Mouse (Mus musculus): ENCODE results near the gene Srgap2.

Gene Srgap2

DNA sequence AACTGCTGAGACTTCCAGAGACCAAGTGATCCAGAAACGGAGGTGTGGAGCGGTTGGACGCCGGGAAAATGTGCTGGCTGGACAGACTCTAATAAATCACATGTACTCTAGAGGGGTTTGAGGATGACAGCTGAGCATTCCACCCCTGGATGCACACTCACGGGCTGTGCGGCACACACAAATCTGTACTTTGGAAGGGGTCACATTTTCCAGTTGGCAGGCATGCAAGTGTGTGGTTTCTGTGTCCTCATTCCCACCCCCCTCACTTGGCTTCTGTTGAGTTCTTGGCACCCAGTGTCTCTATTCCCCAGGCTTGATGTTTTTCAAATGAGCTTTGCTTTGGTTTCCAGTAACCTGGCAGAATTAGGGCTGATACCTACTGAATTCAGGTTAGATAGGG, 227.4 kb downstream of the Srgap2 start:
- CTCF ChIA-PET: interaction anchor here in 2 of 4 experiments (0.5 to 0.7 kb wide), 3 partner anchors 9 to 184 kb away, joined by 3 read pairs; no protein-coding TSS in a partner anchor
- POLR2A ChIA-PET: interaction anchor here in 1 of 4 experiments (1.1 to 1.8 kb wide), 3 partner anchors 8 to 13 kb away, joined by 3 to 6 read pairs (median 3); no protein-coding TSS in a partner anchor

DNA sequence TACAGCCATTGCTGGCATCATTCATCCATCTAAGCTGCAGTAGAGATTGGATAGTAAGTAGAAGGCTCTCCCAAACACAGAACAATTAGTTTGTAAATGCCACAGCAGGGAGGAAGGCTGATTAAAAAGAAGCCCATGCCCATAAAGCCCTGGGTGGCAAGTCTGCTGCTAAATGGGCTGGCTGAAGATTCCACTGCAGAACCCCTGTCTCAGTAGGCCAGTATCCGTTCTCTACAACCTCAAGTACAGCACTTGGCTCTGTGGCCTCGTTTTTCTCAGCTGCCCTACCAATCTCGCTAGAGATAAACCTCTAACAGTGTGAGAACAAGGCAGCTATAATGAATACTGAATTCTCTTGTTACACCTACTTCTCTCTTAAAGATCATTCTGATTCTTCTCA, 227.9 kb downstream of the Srgap2 start:
- CTCF ChIA-PET: interaction anchor here in 1 of 4 experiments (0.6 kb wide), 1 partner anchor 183 kb away, joined by 3 read pairs; no protein-coding TSS in a partner anchor

GRCm38 (mm10) chr1:131298171-131298570, 229.0 kb downstream of the Srgap2 start:
- ChIA-PET CTCF (no interaction called here), POLR2A (interaction anchor here in 2 of 4 experiments (1.0 to 1.1 kb wide), 2 partner anchors 14 to 15 kb away, joined by 3 read pairs; no protein-coding TSS in a partner anchor)

More for the DNA sequence above, 227.9 kb downstream of the Srgap2 start:
- POLR2A ChIA-PET: interaction anchor here in 1 of 4 experiments (1.1 to 1.8 kb wide), 2 partner anchors 8 to 11 kb away, joined by 3 to 6 read pairs; no protein-coding TSS in a partner anchor

GRCm38 (mm10) chr1:131296726-131297125, 230.4 kb downstream of the Srgap2 start:
- ChIA-PET POLR2A (no interaction called here), CTCF (interaction anchor here in 1 of 4 experiments (0.5 to 0.7 kb wide), 2 partner anchors 231 to 499 kb away, joined by 3 to 4 read pairs; partner anchors contain the start of gene Srgap2)

DNA sequence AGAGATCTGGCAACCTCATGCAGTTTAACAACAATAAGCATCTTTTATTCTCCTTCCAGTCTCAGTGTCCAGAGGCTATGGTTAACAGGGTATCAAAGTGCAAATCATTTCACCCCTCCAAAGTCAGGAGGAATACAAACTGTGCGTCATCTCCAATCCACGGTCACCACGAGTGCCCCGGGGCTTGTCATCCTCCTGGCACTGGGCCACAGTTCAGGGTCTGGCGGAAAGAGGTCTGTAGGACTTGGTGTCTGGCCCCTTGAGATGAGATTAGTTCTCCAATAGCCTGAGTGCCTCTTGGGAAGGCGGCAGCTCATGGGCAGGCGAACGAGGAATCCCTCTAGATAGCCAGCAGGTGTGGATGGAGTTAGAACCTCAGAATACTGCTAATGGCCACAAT, 232.0 kb downstream of the Srgap2 start:
- ChIA-PET CTCF (interaction anchor here in 1 of 4 experiments (0.6 kb wide), 1 partner anchor 16 kb away, joined by 5 read pairs; no protein-coding TSS in a partner anchor), POLR2A (interaction anchor here in 1 of 4 experiments (0.8 kb wide), 1 partner anchor 232 kb away, joined by 4 read pairs; the partner anchor contains the start of gene Fam72a)

DNA sequence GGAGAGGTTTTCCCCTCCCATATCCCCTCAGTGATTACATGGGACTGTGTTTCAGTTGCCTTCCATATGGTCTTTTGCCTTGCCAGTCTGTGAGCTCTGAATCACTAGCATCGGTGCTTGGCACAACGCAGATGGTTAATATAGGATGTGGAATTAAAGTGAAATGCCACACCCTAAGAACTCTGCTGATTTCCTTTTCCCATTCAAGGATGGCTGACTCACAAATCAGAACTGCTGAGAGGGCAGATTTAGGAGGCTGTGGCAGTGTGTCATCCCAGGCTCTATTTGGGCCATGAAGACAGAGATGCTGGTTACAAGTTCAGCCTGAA, 233.3 kb downstream of the Srgap2 start:
- POLR2A ChIA-PET: interaction anchor here in 1 of 4 experiments (0.6 kb wide), 1 partner anchor 108 kb away, joined by 4 read pairs; no protein-coding TSS in a partner anchor
- CTCF ChIA-PET: no interaction called here

- POLR2A ChIA-PET: interaction anchor here in 1 of 4 experiments (0.6 to 1.3 kb wide), 2 partner anchors 20 to 109 kb away, joined by 4 read pairs; no protein-coding TSS in a partner anchor
These were observed 233.8 kb downstream of the Srgap2 start for GRCm38 (mm10) chr1:131293221-131293921.

GRCm38 (mm10) chr1:131290648-131291047, 236.5 kb downstream of the Srgap2 start:
- ChIA-PET CTCF (interaction anchor here (0.6 to 2.8 kb wide), 20 partner anchors 9 to 332 kb away, joined by 3 to 20 read pairs (median 4); partner anchors contain the start of gene Fam72a (in 1 of the 4)), POLR2A (interaction anchor here in 3 of 4 experiments (1.0 to 2.5 kb wide), 7 partner anchors 11 to 264 kb away, joined by 3 to 12 read pairs (median 5); partner anchors contain the start of genes Fam72a (in 3 of the 3), Srgap2 (in 2 of the 3) and Ikbke (in 1 of the 3))

More at GRCm38 (mm10) chr1:131293221-131293921, 233.8 kb downstream of the Srgap2 start:
- CTCF ChIA-PET: interaction anchor here in 1 of 4 experiments (0.5 kb wide), 1 partner anchor 271 kb away, joined by 3 read pairs; no protein-coding TSS in a partner anchor

GRCm38 (mm10) chr1:131288938-131289337, 238.2 kb downstream of the Srgap2 start:
- CTCF ChIA-PET: interaction anchor here in 2 of 4 experiments (1.4 to 1.8 kb wide), 2 partner anchors 11 to 28 kb away, joined by 3 to 4 read pairs; no protein-coding TSS in a partner anchor
- POLR2A ChIA-PET: interaction anchor here in 1 of 4 experiments (0.5 kb wide), 1 partner anchor 26 kb away, joined by 3 read pairs; no protein-coding TSS in a partner anchor

DNA sequence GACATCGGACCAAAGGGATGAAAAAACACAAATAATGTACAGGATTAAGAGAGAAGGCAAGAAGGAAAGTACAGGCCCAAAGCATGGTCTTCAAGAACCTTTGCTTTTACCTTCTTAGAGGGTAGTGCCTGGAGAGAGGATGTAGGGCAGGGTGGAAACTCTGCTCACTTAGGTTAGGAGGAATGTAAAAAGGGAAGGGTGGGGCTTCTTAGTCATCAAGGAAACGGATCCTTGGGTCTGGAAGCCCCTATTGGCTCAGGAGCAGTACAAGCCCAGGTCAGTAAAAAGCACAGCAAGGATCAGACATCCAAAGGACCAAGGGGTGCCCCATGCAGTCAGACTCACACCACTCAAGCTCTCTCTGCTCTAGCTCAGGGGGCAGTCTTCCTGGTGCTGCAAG, 239.9 kb downstream of the Srgap2 start:
- POLR2A ChIA-PET: interaction anchor here in 2 of 4 experiments (1.0 to 1.6 kb wide), 3 partner anchors 8 to 241 kb away, joined by 3 to 5 read pairs (median 5); partner anchors contain the start of genes Ikbke (in 2 of the 2) and Fam72a (in 1 of the 2)
- CTCF ChIA-PET: interaction anchor here in 1 of 4 experiments (0.5 to 1.7 kb wide), 3 partner anchors 13 to 239 kb away, joined by 3 to 5 read pairs (median 3); no protein-coding TSS in a partner anchor

DNA sequence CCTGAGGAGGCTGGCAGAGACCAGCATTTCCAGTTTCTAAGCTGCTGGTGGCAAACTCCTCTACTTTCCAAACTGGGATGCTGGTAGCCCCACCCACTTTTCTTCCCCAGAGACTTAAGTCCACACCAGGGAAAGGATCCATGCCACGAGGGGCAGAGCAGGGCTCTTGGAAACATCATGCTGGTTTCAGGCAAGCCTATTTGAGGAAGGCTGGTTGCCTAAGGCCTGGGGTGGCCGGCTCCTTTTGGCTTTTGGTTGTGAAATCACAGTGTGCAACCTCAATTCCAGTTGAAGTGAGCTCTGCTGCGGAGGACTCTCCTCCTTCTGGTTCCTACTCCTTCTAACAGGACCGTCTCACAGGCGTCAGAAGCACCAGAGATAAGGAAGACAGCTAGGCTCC, 240.3 kb downstream of the Srgap2 start:
- POLR2A ChIA-PET: interaction anchor here in 1 of 4 experiments (1.6 kb wide), 1 partner anchor 8 kb away, joined by 5 read pairs; the partner anchor contains the start of gene Ikbke
- CTCF ChIA-PET: interaction anchor here in 1 of 4 experiments (0.6 to 1.7 kb wide), 3 partner anchors 12 to 429 kb away, joined by 3 to 5 read pairs (median 3); no protein-coding TSS in a partner anchor

DNA sequence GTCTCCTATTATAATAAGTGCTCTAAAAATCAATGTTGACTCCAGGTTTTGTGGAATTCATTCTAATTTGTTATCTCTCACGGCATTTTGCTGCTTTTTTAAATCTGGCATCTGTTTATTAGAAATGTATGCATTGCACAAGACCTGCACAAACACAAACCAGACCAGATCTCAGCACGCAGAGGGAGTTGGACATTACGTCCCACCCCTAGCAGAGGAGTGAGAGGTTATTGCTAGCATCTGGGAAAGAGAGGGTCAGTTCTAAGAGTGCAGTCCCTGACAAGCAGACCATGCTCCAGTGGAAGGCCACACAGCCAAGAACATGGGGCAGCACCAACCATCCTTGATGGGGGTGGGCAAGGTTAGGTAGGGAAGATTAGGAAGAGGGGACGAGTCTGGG, 242.5 kb downstream of the Srgap2 start:
- ChIA-PET POLR2A (interaction anchor here in 1 of 4 experiments (1.2 kb wide), 1 partner anchor 243 kb away, joined by 4 read pairs; the partner anchor contains the start of gene Fam72a), CTCF (interaction anchor here in 1 of 4 experiments (0.7 kb wide), 1 partner anchor 39 kb away, joined by 3 read pairs; no protein-coding TSS in a partner anchor)

DNA sequence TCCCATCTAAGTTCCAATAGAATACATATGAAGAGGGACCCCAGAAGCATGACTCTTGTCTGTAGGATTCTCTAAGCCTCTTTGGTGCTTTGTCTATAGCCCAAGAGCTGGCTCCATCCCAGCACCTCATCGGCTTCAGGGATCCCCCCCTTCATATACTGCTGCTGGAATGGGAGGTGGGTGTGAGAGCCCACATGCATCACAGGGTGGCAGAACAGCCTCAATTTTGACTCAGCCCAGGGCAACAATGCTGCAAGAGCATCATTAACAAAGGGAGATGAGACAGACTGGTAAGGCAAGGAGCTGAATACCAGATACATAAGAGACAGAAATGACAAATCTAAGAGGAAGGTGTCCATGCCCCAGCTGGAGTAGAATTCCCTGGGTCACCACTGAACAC, 243.0 kb downstream of the Srgap2 start:
- ChIA-PET CTCF (interaction anchor here in 2 of 4 experiments (0.7 kb wide), 2 partner anchors 24 to 38 kb away, joined by 3 read pairs; no protein-coding TSS in a partner anchor), POLR2A (interaction anchor here in 2 of 4 experiments (0.6 to 1.2 kb wide), 2 partner anchors 221 to 243 kb away, joined by 4 read pairs; partner anchors contain the start of gene Fam72a (in 1 of the 2))

DNA sequence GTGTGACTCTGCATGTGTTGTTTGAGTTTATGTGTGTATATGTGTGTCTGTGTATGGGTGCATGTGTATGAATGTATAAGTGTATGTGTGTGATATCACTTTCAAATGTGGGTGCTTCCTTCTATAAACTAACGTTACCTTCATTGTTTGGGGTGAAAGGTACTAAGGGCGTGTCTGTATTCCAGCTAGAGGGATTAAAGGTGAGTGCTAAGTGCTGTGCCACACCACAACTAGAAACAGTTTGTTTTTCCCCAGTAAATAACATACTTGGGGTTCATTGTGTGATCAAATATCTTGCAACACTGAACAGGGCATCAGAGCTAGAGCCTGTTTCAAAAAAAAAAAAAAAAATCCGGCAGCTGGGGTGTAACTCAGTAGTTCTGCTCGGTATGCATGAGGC, 245.4 kb downstream of the Srgap2 start:
- CTCF ChIA-PET: interaction anchor here in 2 of 4 experiments (0.5 to 0.7 kb wide), 2 partner anchors 8 to 9 kb away, joined by 3 to 4 read pairs; no protein-coding TSS in a partner anchor
- POLR2A ChIA-PET: interaction anchor here in 1 of 4 experiments (1.0 kb wide), 2 partner anchors 246 to 265 kb away, joined by 4 read pairs; partner anchors contain the start of genes Fam72a and Srgap2

- CTCF ChIA-PET: interaction anchor here in 2 of 4 experiments (0.7 to 2.2 kb wide), 5 partner anchors 10 to 220 kb away, joined by 3 to 11 read pairs (median 3); no protein-coding TSS in a partner anchor
- POLR2A ChIA-PET: interaction anchor here in 2 of 4 experiments (1.0 to 3.1 kb wide), 3 partner anchors 10 to 247 kb away, joined by 4 to 12 read pairs (median 5); partner anchors contain the start of genes Fam72a (in 1 of the 2) and Srgap2 (in 1 of the 2)
These were observed 246.9 kb downstream of the Srgap2 start for GRCm38 (mm10) chr1:131280280-131280679.

DNA sequence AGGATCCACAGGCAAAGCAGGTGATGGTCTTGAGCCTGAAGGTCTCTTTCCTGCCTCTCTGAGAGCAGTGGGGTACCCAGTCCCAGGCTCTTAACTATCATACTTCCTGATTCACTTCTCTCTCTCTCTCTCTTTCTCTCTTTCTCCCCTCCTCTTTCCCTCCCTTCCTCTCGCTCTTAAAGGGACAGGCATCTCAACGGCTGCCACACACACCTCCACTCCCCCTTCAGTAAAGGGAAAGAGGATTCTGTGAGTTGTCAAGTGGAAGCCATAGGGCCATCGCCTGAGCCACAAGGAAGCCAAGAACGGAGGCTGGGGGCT, 247.7 kb downstream of the Srgap2 start, which contains the start of gene Ikbke:
Gene Ikbke (minus strand): TSS at position 151 of the 321 bp plus-strand sequence.
- ChIA-PET CTCF (interaction anchor here (0.5 to 2.2 kb wide), 8 partner anchors 9 to 433 kb away, joined by 3 to 13 read pairs (median 4); no protein-coding TSS in a partner anchor), POLR2A (interaction anchor here in 2 of 4 experiments (0.7 to 3.1 kb wide), 6 partner anchors 8 to 309 kb away, joined by 3 to 12 read pairs (median 5); partner anchors contain the start of genes Fam72a (in 1 of the 2) and Srgap2 (in 1 of the 2))

DNA sequence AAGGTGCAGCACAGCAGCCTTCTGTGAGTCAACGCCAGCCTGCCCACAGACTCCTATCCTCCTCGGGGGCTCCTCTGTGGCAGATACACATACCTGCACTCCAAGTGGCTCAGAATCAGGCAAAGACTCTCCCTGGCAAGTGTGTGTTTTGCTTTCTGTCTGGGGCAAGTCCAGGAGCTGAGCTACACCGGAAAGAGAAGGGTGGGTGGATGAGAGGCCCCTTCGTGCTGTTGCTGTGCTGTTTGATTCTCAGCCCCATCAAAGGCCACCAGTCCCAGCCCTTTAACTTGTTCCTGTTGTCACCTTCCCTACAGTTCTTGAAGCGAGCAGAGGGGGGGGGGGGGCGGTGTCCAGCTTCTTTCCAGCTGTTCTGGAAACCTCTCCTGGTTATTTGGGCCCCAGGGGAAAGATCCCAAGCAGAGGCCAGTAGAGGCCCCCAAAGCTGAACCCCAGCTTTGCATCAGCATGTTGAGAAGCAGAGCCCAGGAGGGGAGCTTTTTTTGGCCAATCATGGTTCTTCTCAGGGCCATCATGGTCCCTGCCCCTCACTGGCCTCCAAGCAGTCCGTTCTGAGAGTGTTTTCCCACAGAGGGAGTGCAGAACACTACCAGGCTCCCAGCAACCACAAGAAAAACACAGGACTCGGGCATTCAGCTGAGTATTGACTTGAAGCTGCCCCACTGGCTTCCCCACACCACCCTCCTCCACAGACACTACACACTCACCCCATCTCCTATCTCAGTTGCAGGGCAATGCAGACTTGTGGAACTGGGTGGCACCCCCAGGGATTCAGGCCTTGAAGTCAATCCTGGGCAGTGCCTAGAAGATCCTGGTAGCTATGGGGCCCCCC, 248.3 kb downstream of the Srgap2 start:
- ChIA-PET POLR2A (interaction anchor here in 3 of 4 experiments (0.6 to 3.1 kb wide), 9 partner anchors 9 to 576 kb away, joined by 3 to 12 read pairs (median 4); partner anchors contain the start of genes Fam72a (in 1 of the 3) and Srgap2 (in 1 of the 3)), CTCF (interaction anchor here (0.5 to 2.2 kb wide), 9 partner anchors 8 to 434 kb away, joined by 3 to 13 read pairs (median 4); no protein-coding TSS in a partner anchor)
